Mouse (Mus musculus): ENCODE results near the gene Pole. TPM values are rescaled to one million over a fixed set of nuclear protein-coding genes. Genes with fewer than 3 reads are reported as not detected.
A peak's percentile ranks its signal among the peaks of the same experiment; 100 is the strongest.

Gene Pole
- polyA plus RNA-seq, 1 experiment from 2014 or later, result 15.5 TPM

DNA sequence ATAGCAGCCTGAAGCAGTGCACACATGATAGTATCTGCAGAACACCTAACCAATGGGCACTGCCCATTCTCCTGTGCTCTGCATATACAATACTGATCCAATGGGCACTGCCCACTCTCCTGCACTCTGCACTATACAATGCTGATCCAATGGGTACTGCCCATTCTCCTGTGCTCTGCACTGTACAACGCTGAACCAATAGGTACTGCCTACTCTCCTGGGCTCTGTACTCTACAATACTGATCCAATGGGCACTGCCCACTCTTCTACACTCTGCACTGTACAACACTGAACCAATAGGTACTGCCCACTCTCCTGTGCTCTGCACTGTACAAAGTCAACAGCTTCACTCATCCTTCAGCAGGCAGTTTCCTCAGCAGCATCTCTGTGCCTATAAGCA is 9.2 kb upstream of the Pole start:
- 0 out of 2 replicates have a peak, but pooled peaks cover 4% of the 10 kb centered on the region for H3K36me3 ChIP-seq (ENCODE audit: control insufficient read depth, insufficient read depth)
- no peak overlapping the region for H3K9ac ChIP-seq (ENCODE audit: low read depth, low read length)
- ATAC-seq (ENCODE audit: low read depth), result peak; percentile 18; the same call in 1 of the 2 replicates
- peaks cover 12% of the 10 kb centered on the region for H3K4me1 ChIP-seq (ENCODE audit: control insufficient read depth, low read depth, low read length)
- no peak overlapping the region for H3K4me2 ChIP-seq (ENCODE audit: low read depth, low read length)
- H3K9me3 ChIP-seq (replicated peaks; ENCODE audit: control insufficient read depth, low read length), result no peaks in the 10 kb centered on the region
- H3K27me3 ChIP-seq (ENCODE audit: control insufficient read depth, insufficient read depth, low read depth, low read length), result no peaks in the 10 kb centered on the region
- no peak overlapping the region for H3K4me3 ChIP-seq (ENCODE audit: low read depth, low read length)
- WGBS (ENCODE audit: insufficient replicate concordance), result 78% methylated on average over 1 of the region's 1 CpGs
- H3K27ac ChIP-seq (ENCODE audit: low read length), result no peak overlapping the region

DNA sequence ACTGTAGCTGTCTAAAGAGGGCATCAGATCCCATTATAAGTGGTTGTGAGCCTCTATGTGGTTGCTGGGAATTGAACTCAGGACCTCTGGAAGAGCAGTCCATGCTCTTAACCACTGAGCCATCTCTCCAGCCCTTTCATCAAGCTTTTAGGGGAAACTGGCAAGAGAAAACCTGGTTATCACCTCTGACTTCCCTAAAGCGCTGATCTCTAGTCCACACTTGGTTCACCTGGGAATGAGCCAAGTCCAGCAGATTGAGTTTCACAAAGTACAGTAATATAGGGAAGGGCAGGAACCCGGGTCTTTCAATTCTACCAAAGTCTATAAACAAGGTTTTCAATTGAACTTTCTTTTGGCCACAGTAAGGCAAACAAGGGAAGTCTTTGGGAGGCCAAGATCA is 4.1 kb upstream of the Pole start:
- H3K4me3 ChIP-seq (ENCODE audit: low read depth, low read length), result no peak overlapping the region
- no peak overlapping the region for H3K27ac ChIP-seq (ENCODE audit: low read length)
- H3K9ac ChIP-seq (ENCODE audit: low read depth, low read length), result no peak overlapping the region
- ATAC-seq (ENCODE audit: low read depth), result no peak
- 0 out of 2 replicates have a peak, but pooled peaks cover 4% of the 10 kb centered on the region for H3K36me3 ChIP-seq (ENCODE audit: control insufficient read depth, insufficient read depth)
- no peak overlapping the region for H3K4me2 ChIP-seq (ENCODE audit: low read depth, low read length)
- no peaks in the 10 kb centered on the region for H3K27me3 ChIP-seq (ENCODE audit: control insufficient read depth, insufficient read depth, low read depth, low read length)
- peaks cover 17% of the 10 kb centered on the region for H3K4me1 ChIP-seq (ENCODE audit: control insufficient read depth, low read depth, low read length)
- no peaks in the 10 kb centered on the region for H3K9me3 ChIP-seq (replicated peaks; ENCODE audit: control insufficient read depth, low read length)
- WGBS (ENCODE audit: insufficient replicate concordance), result 71% methylated on average over 2 of the region's 2 CpGs

DNA sequence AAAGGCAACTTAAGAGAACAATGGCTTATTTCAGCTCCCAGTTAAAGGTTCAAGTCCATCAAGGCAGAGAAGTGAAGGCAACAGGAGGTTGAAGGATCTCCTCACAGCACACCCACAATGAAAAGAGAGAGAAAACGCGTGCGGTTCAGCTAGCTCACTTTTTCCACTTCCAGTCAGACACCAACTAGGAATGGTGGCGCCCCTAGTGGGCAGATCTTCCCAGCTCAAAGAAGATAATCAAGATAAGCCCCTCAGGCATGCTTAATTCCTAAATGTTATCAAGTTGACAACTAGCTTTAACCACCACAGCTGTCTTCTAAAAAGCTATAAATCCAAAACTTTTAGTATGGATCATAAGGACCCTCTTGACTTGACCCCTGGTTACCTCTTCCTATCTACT is 1.6 kb upstream of the Pole start:
- H3K4me3 ChIP-seq (ENCODE audit: low read depth, low read length), result peak overlapping the region; percentile 82
- H3K9ac ChIP-seq (ENCODE audit: low read depth, low read length), result peak overlapping the region; percentile 83
- no peaks in the 10 kb centered on the region; the same call in 1 of the 2 replicates for H3K36me3 ChIP-seq (ENCODE audit: control insufficient read depth, insufficient read depth)
- ATAC-seq (ENCODE audit: low read depth), result no peak
- peak overlapping the region; percentile 81 for H3K27ac ChIP-seq (ENCODE audit: low read length)
- peaks cover 24% of the 10 kb centered on the region for H3K4me1 ChIP-seq (ENCODE audit: control insufficient read depth, low read depth, low read length)
- H3K4me2 ChIP-seq (ENCODE audit: low read depth, low read length), result peak overlapping the region; percentile 98
- H3K9me3 ChIP-seq (replicated peaks; ENCODE audit: control insufficient read depth, low read length), result no peaks in the 10 kb centered on the region
- no peaks in the 10 kb centered on the region for H3K27me3 ChIP-seq (ENCODE audit: control insufficient read depth, insufficient read depth, low read depth, low read length)
- WGBS (ENCODE audit: insufficient replicate concordance), result 2% methylated on average over 4 of the region's 4 CpGs

DNA sequence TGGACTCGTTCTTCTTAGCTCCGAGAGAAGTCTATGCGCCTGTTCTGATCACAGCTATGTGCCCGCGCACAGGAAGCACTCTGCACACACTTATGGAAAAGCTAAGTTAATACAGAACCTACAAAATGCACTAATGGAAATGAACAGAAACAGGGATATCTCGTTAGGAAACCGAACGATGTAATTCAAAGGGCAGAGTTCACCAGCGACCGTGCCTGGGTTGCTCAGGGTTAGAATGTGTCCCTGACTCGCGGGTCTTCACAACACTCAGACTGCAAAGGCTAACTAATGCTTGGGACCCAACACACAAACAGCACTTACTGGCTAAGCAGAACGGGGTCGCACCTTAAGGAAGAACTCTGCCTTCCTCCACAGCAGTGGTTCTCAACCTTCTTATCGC is 950 bp upstream of the Pole start:
- H3K27ac ChIP-seq (ENCODE audit: low read length), result peak overlapping the region; percentile 81
- peaks cover 4% of the 10 kb centered on the region; the same call in 1 of the 2 replicates for H3K36me3 ChIP-seq (ENCODE audit: control insufficient read depth, insufficient read depth)
- under 1% methylated on average over 15 of the region's 15 CpGs for WGBS (ENCODE audit: insufficient replicate concordance)
- H3K9ac ChIP-seq (ENCODE audit: low read depth, low read length), result peak overlapping the region; percentile 83
- peak overlapping the region; percentile 82 for H3K4me3 ChIP-seq (ENCODE audit: low read depth, low read length)
- no peaks in the 10 kb centered on the region for H3K27me3 ChIP-seq (ENCODE audit: control insufficient read depth, insufficient read depth, low read depth, low read length)
- H3K4me2 ChIP-seq (ENCODE audit: low read depth, low read length), result peak overlapping the region; percentile 98
- ATAC-seq (ENCODE audit: low read depth), result no peak
- peaks cover 24% of the 10 kb centered on the region for H3K4me1 ChIP-seq (ENCODE audit: control insufficient read depth, low read depth, low read length)
- no peaks in the 10 kb centered on the region for H3K9me3 ChIP-seq (replicated peaks; ENCODE audit: control insufficient read depth, low read length)

GRCm38 (mm10) chr5:110286446-110287083 is 459 bp downstream of the Pole start:
- H3K4me1 ChIP-seq (ENCODE audit: control insufficient read depth, low read depth, low read length), result peaks cover 24% of the 10 kb centered on the region
- H3K36me3 ChIP-seq (ENCODE audit: control insufficient read depth, insufficient read depth), result peaks cover 11% of the 10 kb centered on the region; the same call in 1 of the 2 replicates
- no peaks in the 10 kb centered on the region for H3K9me3 ChIP-seq (replicated peaks; ENCODE audit: control insufficient read depth, low read length)
- H3K27me3 ChIP-seq (ENCODE audit: control insufficient read depth, insufficient read depth, low read depth, low read length), result no peaks in the 10 kb centered on the region
- ATAC-seq (ENCODE audit: low read depth), result peak; percentile 74
- peak overlapping the region; percentile 82 for H3K4me3 ChIP-seq (ENCODE audit: low read depth, low read length)
- H3K27ac ChIP-seq (ENCODE audit: low read length), result peak overlapping the region; percentile 77
- 2% methylated on average over 30 of the region's 31 CpGs for WGBS (ENCODE audit: insufficient replicate concordance)
- H3K4me2 ChIP-seq (ENCODE audit: low read depth, low read length), result peak overlapping the region; percentile 98
- H3K9ac ChIP-seq (ENCODE audit: low read depth, low read length), result peak overlapping the region; percentile 81

DNA sequence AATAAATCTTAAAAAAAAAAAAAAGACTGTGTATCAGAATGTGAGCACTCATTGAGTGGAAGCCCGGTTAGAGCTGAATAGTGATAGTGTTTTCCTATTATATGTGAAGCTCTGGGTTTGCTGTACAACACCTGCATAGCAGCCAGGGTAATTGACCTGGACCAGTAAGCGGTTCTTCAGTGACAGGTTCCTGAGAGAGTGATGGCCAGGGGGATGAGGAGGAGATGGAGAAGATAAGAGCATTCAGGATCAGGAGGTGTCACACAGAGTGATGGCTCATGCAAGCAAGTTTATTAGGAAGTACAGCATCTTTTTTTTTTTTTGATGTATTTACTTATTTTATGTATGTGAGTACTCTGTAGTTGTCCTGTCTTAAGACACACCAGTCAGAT is 974 bp downstream of the Pole start:
- H3K4me1 ChIP-seq (ENCODE audit: control insufficient read depth, low read depth, low read length), result peaks cover 26% of the 10 kb centered on the region

GRCm38 (mm10) chr5:110291649-110292048 is 5.5 kb downstream of the Pole start:
- Histone ChIP-seq H3K4me1 (ENCODE audit: control insufficient read depth, low read depth, low read length) (peaks cover 10% of the 10 kb centered on the region), H3K36me3 (ENCODE audit: control insufficient read depth, insufficient read depth) (peaks cover 38% of the 10 kb centered on the region), H3K4me2 (ENCODE audit: low read depth, low read length) (no peak overlapping the region), H3K4me3 (ENCODE audit: low read depth, low read length) (no peak overlapping the region), H3K9me3 (replicated peaks; ENCODE audit: control insufficient read depth, low read length) (no peaks in the 10 kb centered on the region), H3K27me3 (ENCODE audit: control insufficient read depth, insufficient read depth, low read depth, low read length) (no peaks in the 10 kb centered on the region), H3K9ac (ENCODE audit: low read depth, low read length) (no peak overlapping the region), H3K27ac (ENCODE audit: low read length) (no peak overlapping the region)
- ATAC-seq (ENCODE audit: low read depth), result 0 out of 2 replicates have a peak, but pooled peaks have one; percentile 47
- WGBS (ENCODE audit: insufficient replicate concordance), result 14% methylated on average over 1 of the region's 1 CpGs

More for the DNA sequence above, 974 bp downstream of the Pole start:
- peak overlapping the region; percentile 82 for H3K4me3 ChIP-seq (ENCODE audit: low read depth, low read length)
- peak overlapping the region; percentile 81 for H3K9ac ChIP-seq (ENCODE audit: low read depth, low read length)
- H3K9me3 ChIP-seq (replicated peaks; ENCODE audit: control insufficient read depth, low read length), result no peaks in the 10 kb centered on the region
- no peak overlapping the region for H3K27ac ChIP-seq (ENCODE audit: low read length)
- 51% methylated on average over 2 of the region's 2 CpGs for WGBS (ENCODE audit: insufficient replicate concordance)
- ATAC-seq (ENCODE audit: low read depth), result no peak
- peaks cover 13% of the 10 kb centered on the region; the same call in 1 of the 2 replicates for H3K36me3 ChIP-seq (ENCODE audit: control insufficient read depth, insufficient read depth)
- peak overlapping the region; percentile 98 for H3K4me2 ChIP-seq (ENCODE audit: low read depth, low read length)
- H3K27me3 ChIP-seq (ENCODE audit: control insufficient read depth, insufficient read depth, low read depth, low read length), result no peaks in the 10 kb centered on the region

GRCm38 (mm10) chr5:110296637-110297036 is 10.5 kb downstream of the Pole start:
- WGBS (ENCODE audit: insufficient replicate concordance), result 82% methylated on average over 1 of the region's 1 CpGs

DNA sequence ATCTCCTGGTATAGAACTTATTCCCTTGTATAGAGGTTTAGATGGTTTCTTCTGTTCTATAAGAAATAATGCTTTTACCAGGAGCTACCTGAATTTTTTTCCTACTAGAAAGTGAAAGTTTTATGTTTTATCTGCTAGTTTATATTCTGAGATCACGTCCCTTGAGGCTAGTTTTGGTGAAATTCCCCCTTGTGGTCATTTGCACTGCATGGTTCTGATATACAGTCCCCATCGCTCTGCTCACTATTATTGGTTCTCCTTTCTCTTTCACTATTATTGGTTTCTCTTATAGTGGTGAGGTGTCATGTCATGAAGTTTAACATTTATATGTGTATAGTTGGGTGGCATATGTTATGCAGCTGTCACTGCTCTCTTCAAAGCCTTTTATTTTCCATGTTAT is 14.5 kb downstream of the Pole start:
- ATAC-seq (ENCODE audit: low read depth), result no peak
- no peak overlapping the region for H3K27ac ChIP-seq (ENCODE audit: low read length)
- 83% methylated on average over 2 of the region's 2 CpGs for WGBS (ENCODE audit: insufficient replicate concordance)
- no peaks in the 10 kb centered on the region for H3K9me3 ChIP-seq (replicated peaks; ENCODE audit: control insufficient read depth, low read length)
- H3K4me3 ChIP-seq (ENCODE audit: low read depth, low read length), result no peak overlapping the region
- H3K4me2 ChIP-seq (ENCODE audit: low read depth, low read length), result no peak overlapping the region
- peaks cover 71% of the 10 kb centered on the region for H3K36me3 ChIP-seq (ENCODE audit: control insufficient read depth, insufficient read depth)
- H3K4me1 ChIP-seq (ENCODE audit: control insufficient read depth, low read depth, low read length), result no peaks in the 10 kb centered on the region
- H3K27me3 ChIP-seq (ENCODE audit: control insufficient read depth, insufficient read depth, low read depth, low read length), result no peaks in the 10 kb centered on the region
- no peak overlapping the region for H3K9ac ChIP-seq (ENCODE audit: low read depth, low read length)

More at GRCm38 (mm10) chr5:110296637-110297036, 10.5 kb downstream of the Pole start:
- H3K27ac ChIP-seq (ENCODE audit: low read length), result no peak overlapping the region
- H3K9ac ChIP-seq (ENCODE audit: low read depth, low read length), result no peak overlapping the region
- no peak overlapping the region for H3K4me3 ChIP-seq (ENCODE audit: low read depth, low read length)
- H3K4me1 ChIP-seq (ENCODE audit: control insufficient read depth, low read depth, low read length), result peaks cover 2% of the 10 kb centered on the region; the same call in 1 of the 2 replicates
- H3K9me3 ChIP-seq (replicated peaks; ENCODE audit: control insufficient read depth, low read length), result no peaks in the 10 kb centered on the region
- peaks cover 62% of the 10 kb centered on the region for H3K36me3 ChIP-seq (ENCODE audit: control insufficient read depth, insufficient read depth)
- H3K4me2 ChIP-seq (ENCODE audit: low read depth, low read length), result no peak overlapping the region
- no peak for ATAC-seq (ENCODE audit: low read depth)
- no peaks in the 10 kb centered on the region for H3K27me3 ChIP-seq (ENCODE audit: control insufficient read depth, insufficient read depth, low read depth, low read length)
